Mouse (Mus musculus) liver, postnatal 0 days (tissue): ENCODE data around the gene Sfxn2. TPM values are rescaled to one million over a fixed set of nuclear protein-coding genes. Genes with fewer than 3 reads are reported as not detected.

Experiments used
- ATAC-seq: fragments of 200-750 bp; cut with Nextera tagmentation; 2 replicates; pipeline ENCODE4 v1.8.0; 2017; ENCODE audit warnings: mild to moderate bottlenecking, moderate library complexity
- DNase-seq: peaks from one replicate; pipeline ENCODE4 v3.0.0-alpha.2; 2016
- H3K27ac ChIP-seq: fragments of 300-500 bp; sonication (generic); 2 replicates; pipeline ENCODE4 v1.5.1; 2014; ENCODE audit warnings: antibody characterized with exemption, moderate library complexity, mild to moderate bottlenecking, low read depth
- H3K27me3 ChIP-seq: fragments of 300-500 bp; sonication (generic); 2 replicates; pipeline ENCODE4 v1.6.1; 2014; ENCODE audit warnings: low read length, control low read depth, mixed read lengths; ENCODE audit not compliant: insufficient read depth
- H3K36me3 ChIP-seq: fragments of 300-500 bp; sonication (generic); replicated peaks from 2 replicates; pipeline ENCODE4 v1.6.1; 2014; ENCODE audit warnings: mild to moderate bottlenecking, control low read depth, low read length, moderate library complexity, mixed read lengths; ENCODE audit not compliant: insufficient read depth
- H3K4me1 ChIP-seq: fragments of 300-500 bp; sonication (generic); 2 replicates; pipeline ENCODE4 v1.6.1; 2014; ENCODE audit warnings: antibody characterized with exemption, mild to moderate bottlenecking, control low read depth; ENCODE audit not compliant: insufficient read depth
- H3K4me2 ChIP-seq: fragments of 300-500 bp; sonication (generic); 2 replicates; pipeline ENCODE4 v1.6.1; 2014; ENCODE audit warnings: low read depth, mild to moderate bottlenecking, low read length, moderate library complexity, mixed read lengths
- H3K4me3 ChIP-seq: fragments of 300-500 bp; sonication (generic); 2 replicates; pipeline ENCODE4 v1.5.1; 2014; ENCODE audit warnings: low read depth, low read length
- H3K9ac ChIP-seq: fragments of 300-500 bp; sonication (generic); replicated peaks from 2 replicates; pipeline ENCODE4 v1.6.1; 2014; ENCODE audit warnings: mild to moderate bottlenecking, moderate library complexity
- H3K9me3 ChIP-seq: fragments of 300-500 bp; sonication (generic); 2 replicates; pipeline ENCODE4 v1.6.1; 2016; ENCODE audit warnings: mild to moderate bottlenecking, control low read depth, low read length, mixed read lengths
- CTCF ChIP-seq: sonication (generic); IDR thresholded peaks from 2 replicates; pipeline ENCODE4 v1.5.1; 2016; ENCODE audit warnings: antibody characterized with exemption, low read depth
- EP300 ChIP-seq: IDR thresholded peaks from 2 replicates; pipeline ENCODE4 v1.6.1; 2016; ENCODE audit warnings: antibody characterized with exemption, low read depth, mild to moderate bottlenecking
- WGBS: fragments of 180-500 bp; shearing (Covaris S2); extraction: QIAGEN DNeasy Blood & Tissue Kit; methylation state at CpG from one replicate; pipeline ENCODE4 v1.1.7; 2014; ENCODE audit not compliant: insufficient replicate concordance; 5-methylcytosine and 5-hydroxymethylcytosine counted together
- polyA plus RNA-seq: library from polyadenylated mRNA; unstranded; fragments of >200 nt; fragmentation: Nextera tagmentation; extraction: Ambion mirVana; gene quantifications from 2 replicates; pipeline ENCODE4 v1.2.1, GENCODE M21; 2015

The Sfxn2 gene
- polyA plus RNA-seq, 1 experiment from 2014 or later, result 63.4 TPM

- H3K4me3 ChIP-seq, result no peak overlapping the region
- DNase-seq (no peak), ATAC-seq (peak; percentile 83)
- no peaks in the 10 kb centered on the region; the same call in 1 of the 2 replicates for H3K36me3 ChIP-seq
- 0 out of 2 replicates have a peak, but pooled peaks cover 5% of the 10 kb centered on the region for H3K4me1 ChIP-seq
- H3K9me3 ChIP-seq, result no peaks in the 10 kb centered on the region
- peak overlapping the region; percentile 22; the same call in 1 of the 2 replicates for H3K4me2 ChIP-seq
- H3K9ac ChIP-seq, result no peak overlapping the region
- WGBS, result 60% methylated on average over 8 of the region's 8 CpGs
- H3K27me3 ChIP-seq, result no peaks in the 10 kb centered on the region
- TF ChIP-seq EP300 (no peak), CTCF (no peak)
- H3K27ac ChIP-seq, result no peak overlapping the region
Observed at GRCm38 (mm10) chr19:46542750-46543149, 30.4 kb upstream of the Sfxn2 start.

- Histone ChIP-seq H3K36me3 (no peaks in the 10 kb centered on the region; the same call in 1 of the 2 replicates), H3K9ac (no peak overlapping the region), H3K4me1 (0 out of 2 replicates have a peak, but pooled peaks cover 5% of the 10 kb centered on the region), H3K27ac (no peak overlapping the region), H3K27me3 (no peaks in the 10 kb centered on the region), H3K9me3 (no peaks in the 10 kb centered on the region), H3K4me3 (no peak overlapping the region), H3K4me2 (no peak overlapping the region)
- 80% methylated on average over 6 of the region's 6 CpGs for WGBS
- no peak for TF ChIP-seq CTCF
- no peak for ATAC-seq
- no peak for DNase-seq
Observed at GRCm38 (mm10) chr19:46547565-46547964, 25.6 kb upstream of the Sfxn2 start.

GRCm38 (mm10) chr19:46548110-46548509 lies 25.1 kb upstream of the Sfxn2 start:
- no peak for DNase-seq
- Histone ChIP-seq H3K4me2 (no peak overlapping the region), H3K9me3 (no peaks in the 10 kb centered on the region), H3K27me3 (no peaks in the 10 kb centered on the region), H3K27ac (no peak overlapping the region), H3K9ac (no peak overlapping the region), H3K4me1 (no peaks in the 10 kb centered on the region), H3K4me3 (no peak overlapping the region), H3K36me3 (no peaks in the 10 kb centered on the region; the same call in 1 of the 2 replicates)
- WGBS, result 93% methylated on average over 10 of the region's 10 CpGs
- no peak for ATAC-seq
- no peak for TF ChIP-seq EP300
- TF ChIP-seq CTCF, result no peak

- no peak overlapping the region for H3K4me3 ChIP-seq
- WGBS, result 83% methylated on average over 4 of the region's 4 CpGs
- H3K4me2 ChIP-seq, result no peak overlapping the region
- no peak for ATAC-seq
- no peak for DNase-seq
- H3K9ac ChIP-seq, result no peak overlapping the region
- H3K36me3 ChIP-seq, result no peaks in the 10 kb centered on the region; the same call in 1 of the 2 replicates
- H3K27ac ChIP-seq, result no peak overlapping the region
- H3K4me1 ChIP-seq, result peaks cover 6% of the 10 kb centered on the region
- no peaks in the 10 kb centered on the region for H3K9me3 ChIP-seq
- no peak for TF ChIP-seq EP300
- TF ChIP-seq CTCF, result no peak
- H3K27me3 ChIP-seq, result no peaks in the 10 kb centered on the region
Observed at GRCm38 (mm10) chr19:46550385-46550784, 22.8 kb upstream of the Sfxn2 start.

GRCm38 (mm10) chr19:46552496-46552895 lies 20.7 kb upstream of the Sfxn2 start:
- Histone ChIP-seq H3K27ac (no peak overlapping the region), H3K4me1 (peaks cover 6% of the 10 kb centered on the region), H3K4me2 (no peak overlapping the region), H3K27me3 (no peaks in the 10 kb centered on the region), H3K36me3 (no peaks in the 10 kb centered on the region; the same call in 1 of the 2 replicates), H3K9ac (no peak overlapping the region), H3K4me3 (no peak overlapping the region), H3K9me3 (no peaks in the 10 kb centered on the region)
- TF ChIP-seq EP300, result no peak
- no peak for TF ChIP-seq CTCF
- WGBS, result 63% methylated on average over 3 of the region's 4 CpGs
- ATAC-seq, result no peak
- no peak for DNase-seq

GRCm38 (mm10) chr19:46553541-46553955 lies 19.6 kb upstream of the Sfxn2 start:
- DNase-seq, result peak; percentile 72
- H3K4me1 ChIP-seq, result peaks cover 6% of the 10 kb centered on the region
- peaks cover 2% of the 10 kb centered on the region; the same call in 1 of the 2 replicates for H3K36me3 ChIP-seq
- TF ChIP-seq EP300 (peak; percentile 88), CTCF (no peak)
- H3K9me3 ChIP-seq, result no peaks in the 10 kb centered on the region
- H3K27me3 ChIP-seq, result no peaks in the 10 kb centered on the region
- peak overlapping the region; percentile 32; the same call in 1 of the 2 replicates for H3K9ac ChIP-seq
- no peak overlapping the region for H3K4me3 ChIP-seq
- peak overlapping the region; percentile 52 for H3K4me2 ChIP-seq
- peak; percentile 89 for ATAC-seq
- WGBS, result 28% methylated on average over 11 of the region's 11 CpGs
- H3K27ac ChIP-seq, result peak overlapping the region; percentile 67
